Mouse (Mus musculus): ENCODE data around the gene Pla2g4a.
"Not testable (repeated sequence)": the region's sequence is repeated elsewhere in the genome, so short reads cannot be mapped to it uniquely, and the experiment has no call there.

The Pla2g4a gene

GRCm38 (mm10) chr1:149923737-149924136 is 37.4 kb downstream of the Pla2g4a start:
- DNase-seq = not testable (repeated sequence)

- no peak for DNase-seq
These were observed 38.9 kb downstream of the Pla2g4a start for GRCm38 (mm10) chr1:149922219-149922618.

GRCm38 (mm10) chr1:149921325-149921724 is 39.8 kb downstream of the Pla2g4a start:
- no peak for DNase-seq

- DNase-seq = no peak
These were observed 41.8 kb downstream of the Pla2g4a start for GRCm38 (mm10) chr1:149919301-149919700.

- no peak for DNase-seq
These were observed 48.1 kb downstream of the Pla2g4a start for GRCm38 (mm10) chr1:149912984-149913383.

- no peak for DNase-seq
These were observed 50.0 kb downstream of the Pla2g4a start for GRCm38 (mm10) chr1:149911050-149911449.

- no peak for DNase-seq
These were observed 63.0 kb downstream of the Pla2g4a start for GRCm38 (mm10) chr1:149898001-149898625.

- no peak for DNase-seq
These were observed 64.5 kb downstream of the Pla2g4a start for GRCm38 (mm10) chr1:149896590-149896989.

GRCm38 (mm10) chr1:149894940-149895339 is 66.2 kb downstream of the Pla2g4a start:
- DNase-seq = no peak

GRCm38 (mm10) chr1:149893903-149894302 is 67.2 kb downstream of the Pla2g4a start:
- no peak for DNase-seq

- no peak for DNase-seq
These were observed 70.0 kb downstream of the Pla2g4a start for GRCm38 (mm10) chr1:149891057-149891456.

- no peak for DNase-seq
These were observed 78.6 kb downstream of the Pla2g4a start for GRCm38 (mm10) chr1:149882419-149883025.

- DNase-seq = no peak
These were observed 82.9 kb downstream of the Pla2g4a start for GRCm38 (mm10) chr1:149878175-149878574.

- no peak for DNase-seq
These were observed 84.6 kb downstream of the Pla2g4a start for GRCm38 (mm10) chr1:149876502-149876901.

- DNase-seq = no peak
These were observed 89.5 kb downstream of the Pla2g4a start for GRCm38 (mm10) chr1:149871625-149872024.

GRCm38 (mm10) chr1:149867323-149867722 is 93.8 kb downstream of the Pla2g4a start:
- DNase-seq = no peak

- no peak for DNase-seq
These were observed 94.9 kb downstream of the Pla2g4a start for GRCm38 (mm10) chr1:149866202-149866601.

GRCm38 (mm10) chr1:149862801-149863200 is 98.3 kb downstream of the Pla2g4a start:
- peak; percentile 8 for DNase-seq

GRCm38 (mm10) chr1:149862181-149862580 is 98.9 kb downstream of the Pla2g4a start:
- no peak for DNase-seq

GRCm38 (mm10) chr1:149861543-149861942 is 99.5 kb downstream of the Pla2g4a start:
- no peak for DNase-seq

GRCm38 (mm10) chr1:149858734-149859133 is 102.4 kb downstream of the Pla2g4a start:
- no peak for DNase-seq

GRCm38 (mm10) chr1:149856720-149857119 is 104.4 kb downstream of the Pla2g4a start:
- DNase-seq = peak; percentile 65

- DNase-seq = no peak
These were observed 105.5 kb downstream of the Pla2g4a start for GRCm38 (mm10) chr1:149855581-149855980.

- DNase-seq = no peak
These were observed 106.2 kb downstream of the Pla2g4a start for GRCm38 (mm10) chr1:149854867-149855266.

- no peak for DNase-seq
These were observed 114.4 kb downstream of the Pla2g4a start for GRCm38 (mm10) chr1:149846655-149847054.

Measured in kidney, adult 18-20 months (tissue).